Mouse (Mus musculus) stomach, adult 2 months (tissue): Measurements from ENCODE around the gene Bicd1. TPM values are rescaled to one million over a fixed set of nuclear protein-coding genes. Genes with fewer than 3 reads are reported as not detected.

Experiments used
- polyA plus RNA-seq: library from polyadenylated mRNA; depleted of rRNA; stranded (reverse); fragments of >200 nt; gene quantifications from 2 replicates; pipeline ENCODE4 v1.2.3, GENCODE M21; 2012; rRNA removed

Bicd1 gene
- polyA plus RNA-seq, result 0.60 and 0.66 TPM in 2 replicates

DNA sequence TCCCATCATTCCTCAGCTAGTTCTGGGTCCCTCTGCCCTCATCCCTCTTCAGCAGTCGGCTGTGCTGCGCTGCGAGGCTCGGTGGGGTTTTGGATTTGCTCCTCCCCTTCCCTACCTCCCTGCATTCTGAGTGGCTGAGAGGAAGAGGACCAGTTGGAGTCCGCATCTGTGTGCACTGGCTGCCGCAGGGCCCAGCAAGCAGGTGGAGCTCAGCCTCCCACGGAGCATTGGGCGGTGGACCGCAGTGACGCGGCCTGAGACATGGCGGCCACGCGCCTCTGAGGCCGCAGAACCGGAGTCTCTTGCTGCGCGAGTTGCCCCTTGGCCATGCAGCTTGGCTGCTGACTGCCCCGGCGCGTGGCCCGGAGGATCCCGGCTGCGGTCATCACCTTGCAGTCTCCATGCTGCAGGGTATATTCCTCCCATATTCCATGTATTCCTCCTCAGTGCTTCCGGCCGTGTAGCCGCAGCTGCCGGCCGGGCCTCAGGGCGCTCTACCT, at the start of gene Bicd1:
Bicd1 (plus strand) TSS at position 54 of the 500 bp plus-strand sequence.

Other genes starting within 250 kb of the Bicd1 start
- gene Amn1, start 220.2 kb upstream of the Bicd1 start, polyA plus RNA-seq, result 1.4 and 4.0 TPM in 2 replicates
- 1.1 and 1.5 TPM in 2 replicates for gene Resf1, start 99.5 kb upstream of the Bicd1 start, polyA plus RNA-seq